Mouse (Mus musculus) ES-Bruce4 (cell line): Measurements from ENCODE around the gene Fgfr2.

Experiments
- CTCF ChIP-seq: IDR thresholded peaks from one replicate; pipeline ENCODE4 v1.8.1; 2011; ENCODE audit warnings: low read depth, low read length
- EP300 ChIP-seq: IDR thresholded peaks from 2 replicates; pipeline ENCODE4 v1.6.1; 2011; ENCODE audit warnings: low read depth, low read length; ENCODE audit not compliant: insufficient read depth
- POLR2A ChIP-seq: IDR thresholded peaks from one replicate; pipeline ENCODE4 v1.8.1; 2011; ENCODE audit warnings: low read length; ENCODE audit not compliant: insufficient read depth

GRCm38 (mm10) chr7:132735145-132735544 is 388.0 kb downstream of the Fgfr2 start:
- TF ChIP-seq POLR2A (no peak), CTCF (peak; percentile 55), EP300 (peak; percentile 80)
